Mouse (Mus musculus) lung, postnatal 0 days (tissue): ENCODE results near the gene 1700001C19Rik. TPM values are rescaled to one million over a fixed set of nuclear protein-coding genes. Genes with fewer than 3 reads are reported as not detected.
A peak's percentile ranks its signal among the peaks of the same experiment; 100 is the strongest.

ENCODE experiments used
- ATAC-seq: fragments of 200-750 bp; cut with Nextera tagmentation; 2 replicates; pipeline ENCODE4 v1.8.0; 2017; ENCODE audit warnings: moderate library complexity
- DNase-seq: peaks from one replicate; pipeline ENCODE4 v3.0.0-alpha.2; 2016; ENCODE audit warnings: low spot score
- H3K27ac ChIP-seq: fragments of 300-500 bp; sonication (generic); 2 replicates; pipeline ENCODE4 v1.5.1; 2014; ENCODE audit warnings: antibody characterized with exemption, mild to moderate bottlenecking, low read length, mixed read lengths
- H3K27me3 ChIP-seq: fragments of 300-500 bp; sonication (generic); replicated peaks from 2 replicates; pipeline ENCODE4 v1.6.1; 2014; ENCODE audit warnings: low read length, mixed read lengths; ENCODE audit not compliant: insufficient read depth
- H3K36me3 ChIP-seq: fragments of 300-500 bp; sonication (generic); 2 replicates; pipeline ENCODE4 v1.6.1; 2014; ENCODE audit warnings: low read length, mixed read lengths; ENCODE audit not compliant: insufficient read depth
- H3K4me1 ChIP-seq: fragments of 300-500 bp; sonication (generic); 2 replicates; pipeline ENCODE4 v1.6.1; 2014; ENCODE audit warnings: antibody characterized with exemption, low read depth, low read length, mixed read lengths; ENCODE audit not compliant: insufficient read depth
- H3K4me2 ChIP-seq: fragments of 300-500 bp; sonication (generic); replicated peaks from 2 replicates; pipeline ENCODE4 v1.6.1; 2014; ENCODE audit warnings: low read depth, mild to moderate bottlenecking, low read length, moderate library complexity, mixed read lengths
- H3K4me3 ChIP-seq: fragments of 300-500 bp; sonication (generic); 2 replicates; pipeline ENCODE4 v1.5.1; 2014; ENCODE audit warnings: low read depth, low read length
- H3K9ac ChIP-seq: fragments of 300-500 bp; sonication (generic); replicated peaks from 2 replicates; pipeline ENCODE4 v1.6.1; 2014; ENCODE audit warnings: low read depth, mild to moderate bottlenecking
- H3K9me3 ChIP-seq: fragments of 300-500 bp; sonication (generic); 2 replicates; pipeline ENCODE4 v1.6.1; 2016; ENCODE audit warnings: low read length, mixed read lengths
- CTCF ChIP-seq: IDR thresholded peaks from 2 replicates; pipeline ENCODE4 v1.5.1; 2016; ENCODE audit warnings: antibody characterized with exemption, mild to moderate bottlenecking
- EP300 ChIP-seq: IDR thresholded peaks from 2 replicates; pipeline ENCODE4 v1.6.1; 2016; ENCODE audit warnings: antibody characterized with exemption, mild to moderate bottlenecking, control low read depth
- WGBS: fragments of 180-500 bp; shearing (Covaris S2); extraction: QIAGEN DNeasy Blood & Tissue Kit; methylation state at CpG from one replicate; pipeline ENCODE4 v1.1.7; 2014; 5-methylcytosine and 5-hydroxymethylcytosine counted together
- polyA plus RNA-seq: library from polyadenylated mRNA; unstranded; fragments of >200 nt; fragmentation: Nextera tagmentation; extraction: Ambion mirVana; gene quantifications from 2 replicates; pipeline ENCODE4 v1.2.1, GENCODE M21; 2015

The 1700001C19Rik gene
- polyA plus RNA-seq, 1 experiment from 2014 or later = 0.44 TPM

- H3K4me1 ChIP-seq = peaks cover 18% of the 10 kb centered on the region; the same call in 1 of the 2 replicates
- DNase-seq (no peak), ATAC-seq (no peak)
- 73% methylated on average over 19 of the region's 19 CpGs for WGBS
- no peak for TF ChIP-seq CTCF
- no peak for TF ChIP-seq EP300
- H3K4me3 ChIP-seq = no peak overlapping the region
- H3K27me3 ChIP-seq = no peaks in the 10 kb centered on the region
- no peak overlapping the region for H3K27ac ChIP-seq
- H3K9ac ChIP-seq = no peak overlapping the region
- H3K4me2 ChIP-seq = no peak overlapping the region
- no peaks in the 10 kb centered on the region for H3K36me3 ChIP-seq
- H3K9me3 ChIP-seq = no peaks in the 10 kb centered on the region
Measured at GRCm38 (mm10) chr17:47441296-47442051, 4.3 kb upstream of the 1700001C19Rik start.

DNA sequence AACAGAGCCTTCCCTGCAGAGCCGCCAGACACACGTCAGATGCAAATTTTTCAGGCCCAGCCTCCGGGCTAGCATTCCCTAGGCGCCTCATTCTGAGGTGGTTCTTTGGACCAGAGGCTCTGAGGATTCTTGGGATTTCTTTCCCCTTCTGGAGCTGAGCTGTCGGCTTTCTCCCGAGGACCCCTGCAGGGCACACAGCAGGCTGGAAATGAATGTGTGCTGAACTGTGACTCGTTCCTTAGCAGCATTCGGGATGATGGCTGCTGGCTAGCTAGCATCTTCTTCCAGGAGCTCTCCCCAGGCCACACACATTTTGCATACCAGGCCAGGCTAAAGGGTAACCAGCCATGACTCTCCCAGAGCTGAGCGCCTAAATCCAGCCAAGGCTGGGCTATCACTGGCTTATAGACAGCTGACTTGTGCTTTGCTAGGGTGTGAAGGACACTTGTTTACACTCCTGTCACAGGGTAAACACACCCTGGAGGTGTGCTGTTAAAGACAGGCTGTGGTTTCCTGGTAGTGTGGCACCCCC lies 3.2 kb upstream of the 1700001C19Rik start:
- no peak for TF ChIP-seq CTCF
- no peak for TF ChIP-seq EP300
- WGBS = 35% methylated on average over 9 of the region's 9 CpGs

GRCm38 (mm10) chr17:47439396-47440028 lies 2.3 kb upstream of the 1700001C19Rik start:
- Histone ChIP-seq H3K9ac (no peak overlapping the region), H3K4me3 (no peak overlapping the region), H3K27ac (peak overlapping the region; percentile 71), H3K4me2 (peak overlapping the region; percentile 74), H3K27me3 (no peaks in the 10 kb centered on the region), H3K4me1 (peaks cover 14% of the 10 kb centered on the region; the same call in 1 of the 2 replicates), H3K36me3 (no peaks in the 10 kb centered on the region), H3K9me3 (no peaks in the 10 kb centered on the region)
- 27% methylated on average over 9 of the region's 9 CpGs for WGBS
- ATAC-seq (peak; percentile 10; the same call in 1 of the 2 replicates), DNase-seq (peak; percentile 63)
- TF ChIP-seq EP300 (no peak), CTCF (peak; percentile 2; the same call in 1 of the 2 replicates)

More for the DNA sequence above, 3.2 kb upstream of the 1700001C19Rik start:
- Histone ChIP-seq H3K9me3 (no peaks in the 10 kb centered on the region), H3K4me1 (peaks cover 14% of the 10 kb centered on the region; the same call in 1 of the 2 replicates), H3K27ac (no peak overlapping the region), H3K27me3 (no peaks in the 10 kb centered on the region), H3K36me3 (no peaks in the 10 kb centered on the region), H3K9ac (no peak overlapping the region), H3K4me3 (no peak overlapping the region), H3K4me2 (no peak overlapping the region)
- ATAC-seq (no peak), DNase-seq (no peak)

DNA sequence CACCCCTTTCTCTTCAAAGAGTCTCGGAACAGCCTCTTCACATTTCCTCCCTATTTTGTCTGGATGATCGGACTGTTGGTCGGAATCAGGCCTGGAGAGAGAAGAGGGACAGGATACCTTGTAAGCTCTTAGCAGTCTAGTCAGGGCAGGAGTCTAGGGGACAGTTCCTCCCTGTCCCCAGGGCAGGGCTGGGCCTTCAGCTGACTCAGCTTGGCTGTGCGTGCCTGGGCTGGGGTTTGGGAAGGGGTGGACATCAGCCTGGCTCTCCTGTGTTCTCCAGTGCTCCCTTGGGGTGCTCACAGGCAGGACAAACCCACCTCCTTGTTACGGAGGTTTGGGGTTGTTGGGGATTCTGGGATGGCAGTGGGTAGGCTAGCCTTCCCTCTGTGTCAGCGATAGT lies 1.4 kb upstream of the 1700001C19Rik start:
- Histone ChIP-seq H3K9me3 (no peaks in the 10 kb centered on the region), H3K4me3 (no peak overlapping the region), H3K9ac (no peak overlapping the region), H3K4me1 (peaks cover 14% of the 10 kb centered on the region; the same call in 1 of the 2 replicates), H3K36me3 (no peaks in the 10 kb centered on the region), H3K4me2 (peak overlapping the region; percentile 74), H3K27me3 (no peaks in the 10 kb centered on the region), H3K27ac (peak overlapping the region; percentile 71)
- ATAC-seq (no peak), DNase-seq (no peak)
- TF ChIP-seq CTCF = no peak
- TF ChIP-seq EP300 = no peak
- 65% methylated on average over 6 of the region's 6 CpGs for WGBS

GRCm38 (mm10) chr17:47436156-47436906 lies 845 bp downstream of the 1700001C19Rik start, which contains the start of gene AI661453:
TSS of gene AI661453 (plus strand) at chr17:47436615.
- DNase-seq (peak; percentile 90), ATAC-seq (peak; percentile 96)
- Histone ChIP-seq H3K27ac (peak within 1 kb of the TSS; percentile 84), H3K36me3 (no peaks in the 10 kb centered on the region), H3K9me3 (no peaks in the 10 kb centered on the region), H3K4me3 (peak within 1 kb of the TSS; percentile 56), H3K4me2 (peak within 1 kb of the TSS; percentile 74), H3K9ac (peak within 1 kb of the TSS; percentile 51), H3K27me3 (no peaks in the 10 kb centered on the region), H3K4me1 (peaks cover 14% of the 10 kb centered on the region; the same call in 1 of the 2 replicates)
- no peak for TF ChIP-seq EP300
- peak; percentile 39 for TF ChIP-seq CTCF
- WGBS = 2% methylated on average over 42 of the region's 45 CpGs

GRCm38 (mm10) chr17:47430815-47431214 lies 6.4 kb downstream of the 1700001C19Rik start:
- ATAC-seq (no peak), DNase-seq (no peak)
- H3K4me2 ChIP-seq = no peak overlapping the region
- WGBS = 68% methylated on average over 5 of the region's 5 CpGs
- no peak overlapping the region for H3K4me3 ChIP-seq
- H3K9me3 ChIP-seq = no peaks in the 10 kb centered on the region
- H3K9ac ChIP-seq = no peak overlapping the region
- H3K36me3 ChIP-seq = no peaks in the 10 kb centered on the region
- no peak overlapping the region for H3K27ac ChIP-seq
- TF ChIP-seq CTCF = peak; percentile 55
- TF ChIP-seq EP300 = no peak
- no peaks in the 10 kb centered on the region for H3K4me1 ChIP-seq
- H3K27me3 ChIP-seq = no peaks in the 10 kb centered on the region
